Mouse (Mus musculus) midbrain, embryonic 10.5 days (tissue): Measurements from ENCODE around the gene Ldhal6b. TPM values are rescaled to one million over a fixed set of nuclear protein-coding genes. Genes with fewer than 3 reads are reported as not detected.

Experiments used
- DNase-seq: peaks from one replicate; pipeline ENCODE4 v3.0.0-alpha.2; 2017; ENCODE audit warnings: low spot score
- H3K27ac ChIP-seq: fragments of 300-500 bp; sonication (generic); replicated peaks from 2 replicates; pipeline ENCODE4 v1.5.1; 2016; ENCODE audit warnings: mild to moderate bottlenecking
- H3K27me3 ChIP-seq: fragments of 300-500 bp; sonication (generic); 2 replicates; pipeline ENCODE4 v1.6.1; 2016; ENCODE audit warnings: low read depth, mild to moderate bottlenecking; ENCODE audit not compliant: poor library complexity, severe bottlenecking
- H3K36me3 ChIP-seq: fragments of 300-500 bp; sonication (generic); 2 replicates; pipeline ENCODE4 v1.6.1; 2016; ENCODE audit warnings: mild to moderate bottlenecking, moderate library complexity
- H3K4me1 ChIP-seq: fragments of 300-500 bp; sonication (generic); 2 replicates; pipeline ENCODE4 v1.6.1; 2016
- H3K4me3 ChIP-seq: fragments of 300-500 bp; sonication (generic); 2 replicates; pipeline ENCODE4 v1.5.1; 2016; ENCODE audit warnings: mild to moderate bottlenecking, moderate library complexity
- H3K9me3 ChIP-seq: fragments of 300-500 bp; sonication (generic); replicated peaks from 2 replicates; pipeline ENCODE4 v1.6.1; 2016; ENCODE audit warnings: mild to moderate bottlenecking
- WGBS: fragments of 180-500 bp; shearing (Covaris S2); methylation state at CpG from one replicate; pipeline ENCODE4 v1.1.7; 2016; 5-methylcytosine and 5-hydroxymethylcytosine counted together
- polyA plus RNA-seq: library from polyadenylated mRNA; unstranded; fragments of >200 nt; fragmentation: Nextera tagmentation; extraction: Ambion mirVana; gene quantifications from 2 replicates; pipeline ENCODE4 v1.2.1, GENCODE M21; 2016

Ldhal6b gene
- polyA plus RNA-seq, 1 experiment from 2014 or later: not detected

DNA sequence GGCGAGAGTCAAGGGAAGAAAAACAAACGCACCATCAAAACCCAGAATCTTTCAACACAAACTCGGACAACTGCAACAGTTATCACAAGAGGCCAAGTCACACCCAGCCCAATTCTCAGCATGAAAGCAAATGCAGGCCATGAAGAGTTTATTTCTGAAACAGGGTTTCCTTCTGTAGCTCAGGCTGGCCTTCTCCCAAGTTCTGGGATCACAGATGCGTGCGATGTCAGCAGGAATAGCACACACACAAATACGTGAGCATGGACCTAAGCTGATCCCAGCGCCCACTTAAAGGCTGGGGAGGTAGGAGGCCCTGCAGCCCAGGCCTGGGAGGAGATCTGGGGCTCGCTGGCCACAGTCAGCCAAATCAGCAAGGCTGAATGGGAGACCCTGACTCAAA, 5.6 kb upstream of the Ldhal6b start:
- DNase-seq: no peak
- no peaks in the 10 kb centered on the region for H3K4me1 ChIP-seq
- H3K27me3 ChIP-seq: no peaks in the 10 kb centered on the region
- peaks cover 26% of the 10 kb centered on the region for H3K36me3 ChIP-seq
- H3K9me3 ChIP-seq: no peaks in the 10 kb centered on the region
- no peak overlapping the region for H3K27ac ChIP-seq
- H3K4me3 ChIP-seq: no peak overlapping the region
- WGBS: 87% methylated on average over 8 of the region's 8 CpGs

DNA sequence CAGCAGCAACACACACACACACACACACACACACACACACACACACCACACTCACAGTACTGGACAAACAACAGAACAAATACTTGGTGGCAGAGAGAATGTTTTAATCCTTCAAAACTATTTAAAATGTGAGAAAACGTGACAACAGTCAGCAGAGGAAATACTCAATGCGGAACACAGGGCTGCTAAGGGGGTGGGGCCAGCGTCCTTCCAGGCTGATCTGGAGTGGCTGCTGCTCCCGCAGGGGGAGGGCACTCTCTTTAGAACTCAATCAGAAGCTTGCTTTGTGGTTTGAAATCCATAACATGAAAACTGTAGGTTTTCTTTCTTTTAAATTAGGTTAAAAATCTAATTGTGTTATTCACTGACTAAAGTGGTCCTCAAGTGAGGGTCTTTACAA, 3.3 kb upstream of the Ldhal6b start:
- H3K27me3 ChIP-seq: no peaks in the 10 kb centered on the region
- H3K9me3 ChIP-seq: no peaks in the 10 kb centered on the region
- no peak overlapping the region for H3K27ac ChIP-seq
- H3K36me3 ChIP-seq: peaks cover 42% of the 10 kb centered on the region
- no peak overlapping the region for H3K4me3 ChIP-seq
- H3K4me1 ChIP-seq: no peaks in the 10 kb centered on the region
- DNase-seq: no peak
- WGBS: 71% methylated on average over 4 of the region's 4 CpGs

DNA sequence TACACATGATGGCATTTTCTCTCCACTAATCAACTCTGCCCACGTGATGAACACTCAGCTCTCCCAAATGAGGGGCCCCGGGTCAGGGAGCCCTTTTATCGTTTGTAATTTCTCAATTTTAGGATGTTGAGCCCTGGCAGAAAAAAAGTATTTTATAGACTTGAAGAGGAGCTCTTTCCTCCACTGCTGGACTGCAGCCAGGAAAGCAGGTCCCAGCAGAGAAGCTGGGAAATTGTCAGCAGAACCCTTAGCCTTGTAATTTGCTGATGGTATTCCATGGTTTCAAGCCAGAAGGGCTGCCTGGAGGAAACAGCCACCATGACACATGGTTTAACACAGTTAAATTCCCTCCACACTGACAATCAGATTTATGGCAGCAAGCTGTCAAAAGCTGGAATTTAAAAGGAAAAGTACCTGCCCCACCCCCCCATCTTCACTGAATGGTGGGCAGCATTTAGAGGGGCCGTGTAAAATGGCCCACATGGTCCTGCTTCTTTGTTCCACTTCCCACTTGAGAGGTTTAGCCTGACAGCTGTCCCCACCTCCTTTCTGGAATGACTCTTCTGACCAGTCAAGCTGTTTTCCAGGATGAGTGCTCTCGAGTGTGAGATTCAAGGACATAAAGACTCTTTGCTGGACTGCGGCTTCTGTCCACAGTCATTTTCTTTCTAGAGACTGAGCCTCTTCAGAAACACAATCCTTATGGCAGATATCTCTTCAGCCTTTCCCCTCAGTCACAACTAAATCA, 1.4 kb upstream of the Ldhal6b start:
- no peak overlapping the region for H3K27ac ChIP-seq
- WGBS: 86% methylated on average over 6 of the region's 6 CpGs
- no peak for DNase-seq
- H3K36me3 ChIP-seq: peaks cover 44% of the 10 kb centered on the region
- H3K4me3 ChIP-seq: no peak overlapping the region
- no peaks in the 10 kb centered on the region for H3K9me3 ChIP-seq
- no peaks in the 10 kb centered on the region for H3K27me3 ChIP-seq
- no peaks in the 10 kb centered on the region for H3K4me1 ChIP-seq

DNA sequence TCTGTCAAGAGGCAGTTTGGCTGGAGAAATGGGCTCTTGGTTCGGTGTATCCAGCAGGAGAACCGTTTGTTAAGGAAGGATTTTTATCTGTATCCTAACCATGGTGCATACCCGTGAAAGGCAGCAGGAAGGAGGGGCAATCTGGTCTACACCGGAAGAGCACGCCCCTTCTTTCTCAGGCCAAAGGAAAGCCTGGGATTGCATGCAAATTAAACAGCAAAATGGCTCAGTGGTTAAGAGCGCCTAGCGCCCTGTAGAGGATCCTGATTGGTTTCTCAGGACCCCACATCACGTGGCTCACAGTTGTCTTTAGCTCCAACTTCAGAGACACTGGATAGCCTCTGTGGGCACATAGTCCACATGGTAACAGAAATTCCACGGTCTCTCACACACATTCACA, 489 bp upstream of the Ldhal6b start:
- no peaks in the 10 kb centered on the region for H3K27me3 ChIP-seq
- H3K27ac ChIP-seq: no peak overlapping the region
- no peak for DNase-seq
- 91% methylated on average over 9 of the region's 9 CpGs for WGBS
- no peaks in the 10 kb centered on the region for H3K9me3 ChIP-seq
- peaks cover 47% of the 10 kb centered on the region for H3K36me3 ChIP-seq
- no peak overlapping the region for H3K4me3 ChIP-seq
- H3K4me1 ChIP-seq: no peaks in the 10 kb centered on the region

DNA sequence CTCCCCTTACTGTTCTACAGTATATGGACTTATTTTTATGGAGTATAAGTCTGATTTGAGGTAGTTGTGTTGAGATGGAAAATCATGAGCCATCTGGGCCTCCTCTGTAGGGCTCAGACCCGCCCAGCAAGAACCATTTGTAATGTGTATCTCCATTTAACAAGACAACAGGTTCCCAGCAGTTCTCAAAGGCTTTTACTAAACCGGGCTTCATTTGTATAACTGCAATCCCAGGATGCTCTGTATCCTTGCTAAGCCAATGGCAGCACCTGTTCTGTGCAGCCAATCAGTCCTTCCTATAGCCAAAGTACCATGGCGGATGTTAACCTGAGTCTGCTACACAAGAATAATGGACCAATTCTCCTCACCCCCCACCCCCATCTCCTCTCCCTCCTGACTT, 2.0 kb downstream of the Ldhal6b start:
- peaks cover 57% of the 10 kb centered on the region for H3K36me3 ChIP-seq
- 88% methylated on average over 3 of the region's 3 CpGs for WGBS
- no peak overlapping the region for H3K4me3 ChIP-seq
- H3K4me1 ChIP-seq: no peaks in the 10 kb centered on the region
- no peaks in the 10 kb centered on the region for H3K27me3 ChIP-seq
- DNase-seq: no peak
- H3K27ac ChIP-seq: no peak overlapping the region
- no peaks in the 10 kb centered on the region for H3K9me3 ChIP-seq

DNA sequence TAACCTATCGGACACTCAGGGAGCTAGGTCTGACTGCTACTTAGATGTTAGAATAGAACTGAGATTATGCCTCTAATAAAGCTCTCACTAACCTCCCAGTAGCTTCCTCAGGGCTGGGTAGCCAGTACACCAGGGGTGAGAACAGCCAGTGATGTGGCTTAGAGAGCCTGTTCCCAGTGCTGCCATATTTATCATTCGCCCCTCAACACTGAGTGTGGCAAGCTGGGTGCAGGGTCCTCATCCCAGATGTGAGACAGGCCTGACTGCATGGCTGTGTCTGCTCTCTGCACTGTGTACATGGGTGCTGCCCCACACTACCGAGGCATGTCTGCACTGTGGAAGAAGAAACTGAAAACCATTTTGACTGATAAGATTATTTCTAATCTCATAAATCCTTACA, 4.5 kb downstream of the Ldhal6b start:
- no peaks in the 10 kb centered on the region for H3K27me3 ChIP-seq
- no peaks in the 10 kb centered on the region for H3K9me3 ChIP-seq
- H3K4me1 ChIP-seq: no peaks in the 10 kb centered on the region
- H3K36me3 ChIP-seq: peaks cover 64% of the 10 kb centered on the region
- WGBS: 95% methylated on average over 3 of the region's 3 CpGs
- H3K27ac ChIP-seq: no peak overlapping the region
- DNase-seq: no peak
- H3K4me3 ChIP-seq: no peak overlapping the region

DNA sequence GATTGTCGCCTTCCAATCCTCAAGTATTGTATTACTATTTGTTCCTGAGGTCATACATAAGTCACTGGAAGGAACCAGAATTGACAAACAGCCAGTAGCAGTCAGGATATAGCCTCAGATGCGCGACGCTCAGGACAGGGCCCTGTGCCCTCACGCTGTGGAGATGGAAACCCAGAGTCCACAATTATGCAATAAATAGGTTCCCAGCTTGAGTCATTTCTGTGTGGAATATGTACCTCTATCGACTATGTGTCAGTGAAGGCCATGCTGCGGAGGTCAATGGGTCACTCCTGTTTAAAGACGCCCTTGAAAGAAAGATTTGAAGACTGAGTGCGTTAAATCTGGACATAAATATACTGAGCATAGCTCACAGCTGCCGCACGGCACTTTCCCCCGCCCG, 5.2 kb downstream of the Ldhal6b start:
- H3K27ac ChIP-seq: no peak overlapping the region
- H3K9me3 ChIP-seq: no peaks in the 10 kb centered on the region
- H3K36me3 ChIP-seq: peaks cover 57% of the 10 kb centered on the region
- H3K4me1 ChIP-seq: no peaks in the 10 kb centered on the region
- no peak overlapping the region for H3K4me3 ChIP-seq
- H3K27me3 ChIP-seq: no peaks in the 10 kb centered on the region
- 95% methylated on average over 13 of the region's 13 CpGs for WGBS
- no peak for DNase-seq

DNA sequence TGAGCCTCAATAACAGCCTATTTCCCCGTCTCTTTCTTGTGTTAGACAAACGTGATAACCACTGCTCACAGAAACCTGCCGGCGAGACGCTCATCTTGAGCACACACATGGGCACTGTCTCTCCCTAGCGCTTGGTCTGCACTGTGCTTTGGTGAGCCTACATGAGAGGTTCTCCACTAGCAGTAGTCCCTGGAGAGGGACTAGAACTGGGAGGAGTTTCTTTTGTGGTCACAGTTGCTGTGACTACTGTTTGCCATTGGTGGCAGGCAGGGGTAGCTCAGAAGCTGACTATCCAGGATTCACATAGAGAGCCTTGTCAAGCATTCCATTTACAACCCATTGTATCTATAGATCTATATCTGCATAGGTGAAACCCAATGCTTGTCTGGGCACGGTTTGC, 5.8 kb downstream of the Ldhal6b start:
- WGBS: 91% methylated on average over 7 of the region's 7 CpGs
- Histone ChIP-seq H3K36me3 (peaks cover 51% of the 10 kb centered on the region), H3K4me1 (no peaks in the 10 kb centered on the region), H3K27ac (no peak overlapping the region), H3K27me3 (no peaks in the 10 kb centered on the region), H3K9me3 (no peaks in the 10 kb centered on the region), H3K4me3 (no peak overlapping the region)
- DNase-seq: no peak

DNA sequence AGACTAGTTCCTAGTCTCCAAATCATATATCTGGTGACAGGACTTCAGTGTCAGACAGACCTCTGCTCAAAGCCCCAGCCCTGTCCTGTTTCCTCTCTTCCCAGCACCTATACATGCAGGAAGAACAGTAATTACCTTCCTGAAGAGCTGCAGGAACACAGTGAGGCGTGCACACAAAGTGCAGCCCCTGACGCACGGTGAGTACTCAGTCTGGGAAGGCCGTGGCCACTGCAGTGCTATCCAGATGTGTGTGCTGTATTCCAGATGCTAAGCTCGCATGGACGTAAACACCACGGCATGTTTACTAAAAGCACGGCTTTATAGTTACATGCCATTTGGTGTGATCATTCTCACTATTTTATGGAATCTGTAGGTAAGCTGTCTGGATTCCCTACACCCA, 6.3 kb downstream of the Ldhal6b start:
- Histone ChIP-seq H3K9me3 (no peaks in the 10 kb centered on the region), H3K4me1 (no peaks in the 10 kb centered on the region), H3K4me3 (no peak overlapping the region), H3K36me3 (peaks cover 47% of the 10 kb centered on the region), H3K27me3 (no peaks in the 10 kb centered on the region), H3K27ac (no peak overlapping the region)
- WGBS: 95% methylated on average over 8 of the region's 8 CpGs
- no peak for DNase-seq

DNA sequence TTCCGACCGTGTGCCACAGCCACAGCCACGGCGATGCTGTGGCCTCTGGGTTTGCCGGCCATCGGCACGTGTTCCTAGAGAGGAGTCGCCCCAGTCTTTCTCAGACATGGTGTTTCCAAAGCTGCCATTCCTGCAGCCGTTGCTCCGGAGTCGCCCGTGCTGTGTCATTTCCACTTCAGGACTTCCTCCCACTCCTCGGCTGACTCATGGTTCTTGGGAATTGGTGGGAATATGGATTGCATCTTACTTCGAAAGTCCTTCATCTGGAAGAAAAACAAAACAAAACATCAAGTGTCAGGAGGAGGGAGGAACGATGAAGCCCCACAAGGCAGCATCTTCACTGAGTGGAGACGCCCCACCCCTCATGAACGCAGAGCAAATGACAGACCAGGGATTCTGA, 7.4 kb downstream of the Ldhal6b start:
- Histone ChIP-seq H3K9me3 (no peaks in the 10 kb centered on the region), H3K4me3 (no peak overlapping the region), H3K4me1 (peaks cover 5% of the 10 kb centered on the region; the same call in 1 of the 2 replicates), H3K27me3 (0 out of 2 replicates have a peak, but pooled peaks cover 5% of the 10 kb centered on the region), H3K27ac (no peak overlapping the region), H3K36me3 (peaks cover 45% of the 10 kb centered on the region)
- 95% methylated on average over 17 of the region's 17 CpGs for WGBS
- no peak for DNase-seq

DNA sequence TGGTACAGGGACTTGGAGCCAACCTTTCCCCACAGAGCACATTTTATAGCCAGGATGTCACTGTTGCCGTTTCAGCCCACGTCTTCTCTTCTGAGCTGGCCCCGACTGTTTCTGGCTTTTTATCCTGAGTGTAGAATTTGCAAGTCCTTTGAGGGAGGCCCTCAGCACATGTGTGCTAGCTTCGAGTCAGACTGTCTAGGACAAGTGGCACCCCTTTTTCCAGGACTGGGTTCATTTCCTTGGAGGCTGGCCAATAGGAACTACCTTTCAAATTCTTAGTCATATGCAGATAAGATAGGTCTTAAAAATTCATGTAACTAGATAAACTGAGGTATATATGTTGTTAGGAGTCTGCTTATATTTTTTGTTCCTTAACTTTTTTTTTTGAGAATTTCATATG, 8.2 kb downstream of the Ldhal6b start:
- no peak overlapping the region for H3K4me3 ChIP-seq
- WGBS: 89% methylated on average over 4 of the region's 4 CpGs
- peaks cover 45% of the 10 kb centered on the region for H3K36me3 ChIP-seq

DNA sequence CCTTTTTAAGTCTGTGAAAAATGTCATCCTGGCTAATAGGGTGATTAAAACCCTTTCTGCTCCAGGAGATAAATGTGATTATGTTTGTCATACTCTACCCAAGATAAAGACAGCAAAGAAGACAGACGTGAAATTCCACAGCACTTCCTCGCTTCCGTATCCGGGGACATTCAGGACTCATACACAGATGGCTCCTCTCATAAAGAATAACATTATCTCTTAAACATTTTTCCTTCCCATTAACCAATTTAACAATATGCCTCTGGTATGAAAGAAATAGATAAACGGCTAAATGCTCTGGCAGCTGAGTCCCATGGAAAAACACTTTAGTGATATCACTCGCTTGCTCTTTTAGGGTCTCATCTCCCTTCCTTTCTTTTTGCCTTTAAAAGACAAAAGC, 11.5 kb downstream of the Ldhal6b start:
- H3K9me3 ChIP-seq: no peaks in the 10 kb centered on the region
- peaks cover 28% of the 10 kb centered on the region for H3K36me3 ChIP-seq
- H3K27ac ChIP-seq: no peak overlapping the region
- DNase-seq: no peak
- peaks cover 26% of the 10 kb centered on the region for H3K4me1 ChIP-seq
- WGBS: 85% methylated on average over 6 of the region's 6 CpGs
- peaks cover 34% of the 10 kb centered on the region for H3K27me3 ChIP-seq
- H3K4me3 ChIP-seq: no peak overlapping the region

More for the DNA sequence above, 8.2 kb downstream of the Ldhal6b start:
- Histone ChIP-seq H3K27me3 (peaks cover 11% of the 10 kb centered on the region), H3K4me1 (peaks cover 8% of the 10 kb centered on the region), H3K9me3 (no peaks in the 10 kb centered on the region), H3K27ac (no peak overlapping the region)
- DNase-seq: no peak

DNA sequence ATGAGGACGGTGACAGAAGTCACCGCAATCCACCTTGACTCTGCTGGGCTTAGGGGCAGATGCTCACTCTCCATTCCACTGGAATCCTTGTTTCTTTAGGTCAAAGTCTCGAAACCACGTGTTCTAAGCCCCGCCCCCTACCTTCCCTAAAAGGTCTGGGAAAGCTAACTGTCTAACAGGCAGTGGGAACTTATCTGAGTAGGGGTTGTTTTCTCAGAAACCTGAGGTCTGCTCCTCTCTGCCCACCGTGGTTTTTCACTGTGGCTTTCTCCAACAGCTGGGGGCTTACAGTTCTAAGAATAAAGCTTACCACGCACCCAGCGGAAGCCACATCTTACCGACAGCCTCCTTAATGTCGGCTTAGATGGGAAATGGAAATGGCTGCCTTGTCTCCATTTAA, 12.0 kb downstream of the Ldhal6b start:
- DNase-seq: no peak
- H3K36me3 ChIP-seq: peaks cover 24% of the 10 kb centered on the region
- no peaks in the 10 kb centered on the region for H3K9me3 ChIP-seq
- no peak overlapping the region for H3K27ac ChIP-seq
- H3K4me3 ChIP-seq: no peak overlapping the region
- peaks cover 30% of the 10 kb centered on the region for H3K4me1 ChIP-seq
- WGBS: 44% methylated on average over 10 of the region's 10 CpGs
- H3K27me3 ChIP-seq: peaks cover 35% of the 10 kb centered on the region

DNA sequence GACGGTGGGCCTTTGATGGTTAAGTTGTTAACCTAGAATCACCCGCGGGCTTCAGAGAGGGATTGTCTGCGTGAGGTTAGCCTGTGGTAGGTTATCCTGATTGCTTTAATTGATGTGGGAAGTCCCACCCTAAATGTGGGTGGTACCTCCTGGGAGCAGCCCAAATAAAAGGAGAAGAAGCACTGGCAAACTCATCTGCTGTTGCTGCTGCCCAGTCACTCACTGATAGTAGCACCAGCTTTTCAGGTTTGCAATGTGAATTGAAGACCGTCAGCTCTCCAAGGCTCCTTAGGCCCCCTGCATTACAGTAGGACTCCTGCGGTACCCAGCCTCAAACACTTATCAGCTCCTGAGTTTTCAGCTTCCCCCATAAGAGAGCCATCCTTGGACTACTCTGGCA, 14.7 kb downstream of the Ldhal6b start:
- WGBS: 87% methylated on average over 6 of the region's 6 CpGs
- H3K27ac ChIP-seq: no peak overlapping the region
- no peaks in the 10 kb centered on the region for H3K9me3 ChIP-seq
- no peaks in the 10 kb centered on the region for H3K36me3 ChIP-seq
- peaks cover 30% of the 10 kb centered on the region for H3K4me1 ChIP-seq
- H3K4me3 ChIP-seq: no peak overlapping the region
- H3K27me3 ChIP-seq: peaks cover 46% of the 10 kb centered on the region
- DNase-seq: no peak
